Mouse (Mus musculus): ENCODE data around the gene Riiad1. TPM values are rescaled to one million over a fixed set of nuclear protein-coding genes. Genes with fewer than 3 reads are reported as not detected.
A peak's percentile ranks its signal among the peaks of the same experiment; 100 is the strongest.

The Riiad1 gene
- total RNA-seq, 2 experiments from 2014 or later, result 3.0 to 3.3 TPM

DNA sequence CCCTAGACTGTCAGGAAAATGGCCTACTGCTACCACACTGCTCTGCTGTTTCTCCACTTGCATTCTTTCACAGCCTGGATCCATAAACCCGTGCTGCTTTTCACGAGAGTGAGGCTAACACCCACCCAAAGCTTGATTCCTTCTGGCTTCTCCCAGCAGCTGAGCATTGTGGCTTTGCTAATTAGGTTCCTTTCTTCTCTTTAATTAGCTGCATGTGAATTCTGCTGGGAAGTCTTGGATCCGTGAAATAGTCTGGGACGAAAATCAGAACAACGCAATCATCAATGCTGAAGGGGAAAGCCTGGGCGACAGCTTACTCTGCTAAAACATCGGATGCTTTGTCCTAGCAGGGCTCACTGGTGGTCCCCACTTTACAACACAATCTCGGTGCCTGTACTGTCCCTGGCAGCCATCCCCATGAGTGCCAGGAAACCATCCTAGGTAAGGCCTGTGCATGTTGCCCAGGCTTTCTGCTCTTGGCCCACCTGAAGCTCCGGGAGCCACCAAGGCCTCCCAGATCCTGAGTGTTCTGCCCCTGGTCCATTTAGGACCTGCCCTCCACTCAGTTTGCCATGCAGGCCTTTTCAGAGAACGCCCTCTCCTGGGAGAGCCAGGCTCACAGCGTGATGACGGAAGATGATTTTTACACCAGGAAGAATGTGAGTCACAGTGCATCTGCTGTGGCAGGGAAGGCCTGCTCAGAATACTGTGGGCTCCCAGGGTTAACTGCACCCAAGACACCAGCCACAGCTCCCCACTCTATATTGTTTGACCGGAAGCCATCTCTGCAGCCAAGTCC is 14.3 kb downstream of the Riiad1 start:
- no peak for DNase-seq (ENCODE audit: low spot score in 2 of 2)

DNA sequence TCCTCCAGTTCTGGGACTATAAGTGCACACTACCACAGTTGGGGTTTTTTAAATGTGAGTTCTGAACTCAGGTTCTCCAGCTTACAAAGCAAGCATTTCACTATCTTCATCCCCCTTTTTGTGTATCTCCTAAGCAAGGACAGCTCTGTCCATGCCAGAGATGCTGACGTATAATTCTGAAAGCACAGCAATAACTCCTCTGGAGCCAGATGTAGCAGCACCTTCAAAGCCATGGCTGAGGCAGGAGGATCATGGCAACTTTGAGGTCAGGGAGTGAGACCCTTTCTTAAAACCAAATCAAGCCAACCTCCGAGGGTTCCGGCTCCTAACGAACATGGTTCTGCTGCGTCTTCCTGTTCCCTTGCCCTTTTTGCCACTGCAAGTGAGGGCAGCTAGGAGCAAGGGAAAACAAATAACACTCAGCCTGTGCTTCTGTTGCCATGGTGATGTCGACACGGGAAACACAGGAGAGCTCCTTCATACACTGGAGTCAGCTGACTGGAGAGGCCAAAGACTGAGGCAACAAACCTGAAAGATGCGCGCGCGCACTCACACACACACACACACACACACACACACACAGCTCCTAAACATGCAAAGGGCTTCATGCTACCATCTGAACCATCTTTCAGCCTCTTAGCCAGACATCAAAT is 16.1 kb downstream of the Riiad1 start:
- DNase-seq (ENCODE audit: low spot score in 2 of 2), result no peak

DNA sequence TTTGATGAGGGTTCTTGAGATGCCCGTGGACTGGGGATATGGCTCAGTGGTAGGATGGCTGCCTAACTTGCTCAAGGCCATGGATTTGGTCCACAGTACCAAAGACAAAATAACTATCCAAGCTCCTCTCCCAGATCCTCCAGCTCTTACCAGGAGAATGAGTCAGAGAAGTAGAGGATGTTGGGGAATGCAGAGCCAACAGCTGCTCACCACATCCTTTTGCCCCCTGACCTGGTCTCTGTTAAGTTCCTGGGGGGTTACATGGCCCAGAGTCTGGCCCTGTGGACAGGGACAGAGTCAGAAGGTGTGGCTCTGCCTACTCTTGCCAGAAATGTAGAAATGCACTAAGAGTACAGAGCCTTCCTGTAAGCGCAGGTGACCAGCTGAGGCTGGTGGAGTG is 20.3 kb downstream of the Riiad1 start:
- no peak for DNase-seq (ENCODE audit: low spot score in 2 of 2)

DNA sequence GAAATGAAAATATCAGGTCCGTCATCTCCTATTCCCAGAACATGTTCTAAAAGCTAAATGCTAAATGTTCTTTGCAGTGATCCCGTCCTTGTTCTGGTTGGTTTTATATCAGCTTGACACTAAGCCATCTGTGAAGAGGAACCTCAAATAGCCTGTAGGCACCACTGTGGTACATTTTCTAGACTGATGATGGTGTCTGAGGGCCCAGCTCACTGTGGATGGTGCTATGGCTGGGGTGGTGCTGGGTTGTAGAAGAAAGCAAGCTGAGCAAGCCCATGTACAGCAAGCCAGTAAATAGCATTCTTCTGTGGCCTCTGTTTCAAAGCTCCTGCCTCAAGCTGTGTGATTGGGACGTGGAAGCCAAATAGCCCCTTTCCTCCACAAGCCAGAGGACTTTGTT is 23.1 kb downstream of the Riiad1 start:
- DNase-seq (ENCODE audit: low spot score in 2 of 2), result no peak

DNA sequence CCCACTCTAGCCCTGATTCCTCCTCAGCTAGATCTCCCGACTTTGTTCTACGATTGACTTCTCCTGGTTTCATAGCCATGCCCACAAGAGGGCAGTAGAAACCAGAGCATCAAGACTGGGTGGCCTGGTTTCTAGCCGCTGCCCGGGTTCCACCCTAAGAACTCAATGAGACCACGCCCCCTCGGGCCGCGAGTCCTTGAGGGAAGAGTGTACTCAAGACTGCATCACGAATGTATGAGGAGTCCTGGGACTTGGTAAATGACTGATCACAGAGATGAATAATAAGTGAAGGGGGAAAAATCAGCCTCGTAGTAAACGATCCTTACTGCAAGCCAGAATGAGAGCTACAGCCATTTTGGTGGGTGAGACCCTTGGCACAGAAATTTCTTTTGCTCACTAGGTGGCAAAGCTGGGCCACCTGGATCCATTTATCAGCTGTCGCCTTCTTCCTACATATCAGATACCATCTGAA is 23.6 kb downstream of the Riiad1 start:
- DNase-seq (ENCODE audit: low spot score in 2 of 2), result peak; percentile 74 to 76

DNA sequence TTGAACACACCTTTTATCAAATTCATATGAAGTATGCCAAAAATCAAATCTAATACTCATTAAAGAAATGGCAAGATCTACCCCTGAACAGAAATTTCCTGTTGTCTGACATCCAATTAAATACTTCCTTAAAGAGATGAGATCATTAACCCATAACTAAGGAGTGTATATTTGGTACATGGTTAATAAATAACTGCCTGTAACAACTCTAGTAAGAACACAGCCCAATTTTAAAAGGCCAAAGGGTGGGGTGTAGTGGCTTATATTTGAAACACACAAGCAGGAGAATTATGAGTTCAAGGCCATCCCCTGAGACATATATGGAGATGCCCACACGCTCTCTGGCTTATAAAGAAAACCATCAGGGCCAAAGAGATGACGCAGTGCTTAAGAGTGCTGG is 30.8 kb downstream of the Riiad1 start:
- DNase-seq (ENCODE audit: low spot score in 2 of 2), result no peak

DNA sequence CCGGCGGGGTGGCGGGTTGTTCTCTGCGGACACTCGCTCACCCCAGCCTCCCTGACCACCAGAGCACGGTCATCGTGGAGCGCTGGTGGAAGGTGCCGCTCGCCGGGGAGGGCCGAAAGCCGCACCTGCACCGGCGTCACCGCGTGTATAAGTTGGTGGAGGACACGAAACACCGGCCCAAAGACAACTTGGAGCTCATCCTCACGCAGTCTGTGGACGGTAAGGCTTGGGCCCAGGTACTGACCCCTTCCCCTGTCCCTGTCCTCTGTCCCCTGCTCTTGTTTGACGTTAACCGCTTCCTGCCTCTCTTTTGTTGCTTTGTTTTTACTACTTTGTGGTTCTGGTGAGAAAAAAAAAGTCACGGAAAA is 36.6 kb downstream of the Riiad1 start, which contains the start of gene Oaz3:
Gene Oaz3, minus strand, starts transcription at position 319 of the 368 bp plus-strand sequence.
- no peak for DNase-seq (ENCODE audit: low spot score in 2 of 2)

DNA sequence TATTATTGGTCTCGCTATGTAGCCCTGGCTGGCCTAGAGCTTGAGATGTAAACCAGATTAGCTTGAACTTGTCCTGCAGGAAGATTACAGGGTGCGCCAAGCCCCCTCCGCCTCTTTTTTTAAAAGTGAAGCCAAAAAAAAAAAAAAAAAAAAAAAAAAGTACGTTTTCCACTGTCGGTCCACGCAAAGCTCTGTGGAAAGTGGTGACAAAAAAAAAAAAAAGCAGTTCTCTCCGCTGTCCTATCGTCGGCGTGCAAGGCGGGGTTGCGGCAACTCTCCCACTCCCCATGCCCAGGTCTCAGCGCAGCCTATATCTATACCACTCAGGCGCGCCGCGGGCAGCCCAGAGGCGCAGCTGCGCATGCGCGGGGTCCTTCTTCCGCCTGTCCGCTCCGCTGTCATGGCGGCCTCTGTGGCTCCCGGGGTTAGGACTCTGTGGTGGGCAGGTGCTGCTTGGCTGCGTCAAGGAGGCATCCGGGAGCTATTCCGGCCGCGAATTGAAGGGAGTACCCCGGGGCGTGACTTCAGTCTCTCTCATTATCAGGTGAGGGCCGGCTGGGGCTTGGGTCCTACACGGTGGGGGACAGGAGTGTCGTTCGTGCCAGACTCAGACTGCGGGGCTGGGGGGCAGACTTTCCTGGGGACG is 37.1 kb downstream of the Riiad1 start, which contains the start of gene Mrpl9:
Gene Mrpl9, plus strand, starts transcription at position 368 of the 646 bp plus-strand sequence.
- DNase-seq (ENCODE audit: low spot score in 2 of 2), result peak; percentile 93 to 98

DNA sequence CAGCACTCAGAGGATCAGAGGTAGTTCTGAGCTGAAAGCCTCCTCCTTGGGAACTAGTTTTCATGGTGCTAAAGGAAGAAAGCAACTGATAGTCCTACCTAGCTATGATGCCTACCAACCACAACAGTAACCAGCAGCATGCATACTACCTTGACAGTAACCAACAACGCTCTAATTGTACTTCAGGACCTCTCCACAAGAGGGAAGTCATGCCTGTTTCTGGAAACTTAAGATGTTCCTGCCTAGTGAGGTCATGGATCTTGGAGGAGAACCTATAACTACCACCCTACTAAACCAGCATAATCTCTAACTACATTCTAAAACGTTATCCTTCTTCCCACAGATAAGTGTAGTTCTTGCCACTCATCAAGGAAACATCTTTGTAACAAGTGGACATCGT is 39.0 kb downstream of the Riiad1 start:
- DNase-seq (ENCODE audit: low spot score in 2 of 2), result no peak

DNA sequence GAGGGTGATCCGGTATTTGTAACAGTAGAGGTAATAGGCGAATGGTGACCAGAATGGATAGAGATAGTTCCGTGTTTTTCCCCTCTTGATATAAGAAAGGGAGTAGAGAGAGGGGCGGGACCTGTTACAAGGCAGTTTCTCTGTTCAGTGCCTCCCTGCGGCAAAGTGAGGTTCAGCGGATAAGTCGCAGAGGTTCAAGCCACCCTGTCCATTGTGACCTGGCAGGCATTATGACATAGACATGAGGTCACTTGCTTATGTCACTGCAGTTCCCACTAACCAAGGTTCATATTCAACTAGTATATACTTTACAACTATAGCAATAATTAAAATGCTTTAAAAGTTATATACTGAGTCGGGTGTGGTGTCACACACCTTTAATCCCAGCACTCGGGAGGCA is 43.7 kb downstream of the Riiad1 start:
- no peak for DNase-seq (ENCODE audit: low spot score in 2 of 2)

DNA sequence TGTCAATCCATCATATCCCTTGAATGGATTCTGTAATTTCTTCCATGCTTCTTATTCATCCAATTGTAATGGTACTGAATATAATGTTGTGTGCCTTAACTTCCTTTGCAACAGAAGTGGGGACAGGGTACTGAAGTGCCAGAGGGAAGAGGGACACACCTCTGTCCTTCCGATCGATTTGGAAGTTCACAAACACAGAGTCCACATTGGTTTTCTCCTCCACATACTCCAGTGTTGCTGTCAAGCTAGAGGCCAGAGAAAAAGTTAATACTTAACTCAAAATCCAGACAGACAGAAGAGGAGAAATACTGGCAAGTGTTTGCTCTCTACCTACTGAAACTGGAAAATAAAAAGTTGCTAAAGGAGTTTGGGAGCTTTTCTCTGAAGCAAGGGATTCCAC is 45.8 kb downstream of the Riiad1 start:
- no peak for DNase-seq (ENCODE audit: low spot score in 2 of 2)

DNA sequence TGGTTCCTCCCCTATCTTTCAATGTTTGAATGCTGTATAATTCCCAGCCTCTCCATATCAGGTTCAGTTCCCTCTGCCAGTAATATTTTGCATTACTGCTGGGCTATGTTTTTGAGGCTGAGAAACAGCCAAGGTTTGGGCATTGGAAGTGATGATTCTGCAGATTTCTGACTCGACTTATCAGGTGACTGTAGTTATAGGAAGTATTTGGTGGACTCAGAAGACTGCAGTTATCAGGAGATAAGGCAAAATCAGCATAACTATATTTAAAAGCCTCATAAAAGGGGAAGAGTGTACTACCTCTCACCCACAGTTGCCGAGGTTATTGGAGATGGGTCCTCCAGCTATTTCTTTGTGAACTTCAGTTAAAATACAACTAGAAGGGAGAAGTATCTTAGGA is 49.2 kb downstream of the Riiad1 start:
- no peak for DNase-seq (ENCODE audit: low spot score in 2 of 2)

Other genes with a start within 250 kb of the Riiad1 start
- gene Gm4778, start 216.3 kb downstream of the Riiad1 start, total RNA-seq (2021), result not detected
- 1 to 10 TPM; 7.5 to 9.7 TPM for gene Them4, start 170.3 kb downstream of the Riiad1 start, total RNA-seq (2021)
- gene Them5, start 138.2 kb downstream of the Riiad1 start, total RNA-seq (2021), result not detected
- gene C2cd4d, start 117.9 kb downstream of the Riiad1 start, total RNA-seq (2021), result under 1 TPM; 0.38 to 0.40 TPM
- gene Rorc, start 107.5 kb downstream of the Riiad1 start, total RNA-seq (2021), result 10 to 100 TPM; 20.3 to 27.7 TPM
- gene Lingo4, start 81.8 kb downstream of the Riiad1 start, total RNA-seq (2021), result under 1 TPM; 0.56 to 0.70 TPM
- 10 to 100 TPM in 1 of 2 experiments, 1 to 10 TPM in 1; 8.5 to 14.3 TPM for gene Tdrkh, start 67.1 kb downstream of the Riiad1 start, total RNA-seq (2021)
- 10 to 100 TPM; 69.9 to 77.6 TPM for gene Mrpl9, start 37.0 kb downstream of the Riiad1 start, total RNA-seq (2021)
- gene Oaz3, start 36.4 kb downstream of the Riiad1 start, total RNA-seq (2021), result not detected
- 10 to 100 TPM; 16.3 to 29.0 TPM for gene Celf3, start 2.0 kb downstream of the Riiad1 start, total RNA-seq (2021)
- 10 to 100 TPM; 43.7 to 49.9 TPM for gene Snx27, start 102.4 kb upstream of the Riiad1 start, total RNA-seq (2021)
- not detected for gene Gm10972, start 162.8 kb upstream of the Riiad1 start, total RNA-seq (2021)
- gene Tuft1, start 178.5 kb upstream of the Riiad1 start, total RNA-seq (2021), result 10 to 100 TPM in 1 of 2 experiments, 1 to 10 TPM in 1; 7.3 to 13.5 TPM
- 1 to 10 TPM; 7.0 to 7.2 TPM for gene Selenbp2, start 213.2 kb upstream of the Riiad1 start, total RNA-seq (2021)

Data from adrenal gland, adult 18-20 months (tissue).